Mouse (Mus musculus) spleen, postnatal 10 days (tissue): Measurements from ENCODE around the gene Csnk2b.
A peak's percentile ranks its signal among the peaks of the same experiment; 100 is the strongest.

ENCODE experiments used
- DNase-seq, 2 experiments: peaks; one replicate each; pipeline ENCODE4 v3.0.0; 2021 to 2022; ENCODE audit warnings: low spot score in 2 of 2

The Csnk2b gene

DNA sequence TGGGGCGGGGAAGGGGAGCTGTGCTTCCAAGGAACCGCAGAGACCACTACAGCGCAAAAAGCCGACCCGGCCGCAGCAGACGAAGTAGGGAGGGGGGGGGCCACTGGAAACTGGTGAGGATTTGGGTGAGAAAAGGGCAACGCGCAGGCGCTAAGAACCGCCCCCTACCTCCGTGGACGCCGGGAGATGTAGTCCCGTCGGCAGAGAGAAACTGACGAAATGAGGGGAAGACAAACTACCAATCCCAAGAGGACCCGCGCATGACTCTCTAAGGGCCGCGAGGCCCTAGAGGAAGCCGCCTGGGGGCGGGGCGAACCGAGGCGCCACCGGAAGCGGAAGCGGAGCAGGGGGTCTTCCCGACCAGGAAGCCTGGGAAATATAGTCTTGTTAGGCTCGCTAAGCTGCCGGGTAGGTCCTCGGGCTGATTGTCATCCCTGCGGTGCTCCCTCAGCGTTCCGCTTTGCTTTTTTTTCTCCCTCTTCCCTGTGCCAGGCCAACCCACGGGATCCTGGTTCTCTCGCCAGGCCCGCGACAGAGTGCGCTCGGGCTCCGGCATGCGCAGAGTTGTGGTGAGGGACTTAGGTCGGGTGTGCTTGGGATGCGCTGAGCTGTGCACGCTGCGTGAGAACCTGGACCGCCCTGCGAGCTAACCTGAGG, 582 bp downstream of the Csnk2b start, which contains the start of gene Gpank1:
Gene Gpank1, plus strand, starts transcription at position 313 of the 657 bp plus-strand sequence.
- peak; percentile 89 to 97 for DNase-seq

DNA sequence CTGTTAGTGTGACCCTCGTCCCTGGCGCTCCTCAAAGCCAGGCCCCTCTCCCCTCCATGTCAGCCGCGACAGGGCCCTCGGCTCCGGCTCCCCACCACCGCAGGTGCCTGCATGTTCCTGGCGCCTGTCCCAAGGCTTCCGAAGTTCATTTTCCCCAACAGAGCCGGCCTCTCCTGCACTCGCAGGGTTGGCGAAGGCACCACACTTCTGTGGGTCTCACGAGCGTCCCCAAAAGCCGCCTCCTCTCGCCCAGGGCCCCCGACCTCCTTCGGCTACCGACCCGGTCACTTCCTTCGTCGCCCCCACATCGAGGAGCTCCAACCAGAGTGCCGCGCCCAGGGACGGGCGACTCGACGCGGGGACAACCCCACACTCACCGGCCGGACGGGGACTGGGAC, 1.1 kb downstream of the Csnk2b start:
- no peak for DNase-seq

DNA sequence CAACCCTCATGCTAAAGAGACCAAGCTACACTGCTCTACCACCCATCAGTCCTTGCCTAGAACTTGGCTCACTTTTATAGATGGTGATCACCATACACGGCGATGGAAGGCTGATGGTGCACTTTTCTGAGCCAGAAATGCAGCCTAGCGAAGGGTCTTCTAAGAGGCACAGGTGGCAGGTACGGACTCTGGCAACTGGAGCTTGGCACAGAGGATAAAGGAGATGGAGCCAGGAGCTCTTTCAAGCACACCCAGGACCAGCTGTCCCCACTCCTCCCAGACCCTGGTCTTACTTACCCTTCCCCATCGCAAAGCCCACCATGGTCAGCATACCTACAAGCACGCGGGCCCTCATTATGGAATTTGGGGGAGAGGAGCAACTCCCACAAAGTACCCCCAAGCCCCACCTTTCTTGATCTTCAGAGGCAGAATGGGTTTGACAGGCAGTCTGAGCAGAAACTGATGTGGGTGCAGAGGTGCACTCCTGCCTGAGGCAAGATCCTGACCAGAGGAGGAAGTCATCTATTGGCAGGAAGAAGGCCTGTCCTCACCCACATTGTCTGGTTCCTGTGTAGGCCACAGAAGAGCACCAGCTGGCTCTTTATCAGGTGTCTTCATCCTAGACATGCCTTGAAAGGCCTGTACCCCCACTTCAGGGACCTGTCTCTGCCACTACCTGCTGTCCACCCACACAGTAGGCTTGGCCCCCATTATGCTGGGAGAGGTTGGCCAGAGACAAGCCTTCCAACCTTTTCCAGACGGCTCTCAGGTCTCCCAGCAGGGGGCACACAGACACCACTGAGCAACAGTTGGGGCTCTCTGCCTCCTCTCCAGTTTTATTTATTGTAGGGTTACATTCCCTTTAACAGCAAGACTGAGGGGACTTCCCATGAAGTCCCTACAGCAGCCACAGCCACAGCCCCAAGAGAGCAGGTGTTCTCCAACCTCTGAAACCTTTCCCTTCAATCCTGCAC, 6.5 kb downstream of the Csnk2b start, which contains the start of gene Ly6g5b:
Gene Ly6g5b, minus strand, starts transcription at position 383 of the 974 bp plus-strand sequence.
- peak; percentile 27 to 67 for DNase-seq

DNA sequence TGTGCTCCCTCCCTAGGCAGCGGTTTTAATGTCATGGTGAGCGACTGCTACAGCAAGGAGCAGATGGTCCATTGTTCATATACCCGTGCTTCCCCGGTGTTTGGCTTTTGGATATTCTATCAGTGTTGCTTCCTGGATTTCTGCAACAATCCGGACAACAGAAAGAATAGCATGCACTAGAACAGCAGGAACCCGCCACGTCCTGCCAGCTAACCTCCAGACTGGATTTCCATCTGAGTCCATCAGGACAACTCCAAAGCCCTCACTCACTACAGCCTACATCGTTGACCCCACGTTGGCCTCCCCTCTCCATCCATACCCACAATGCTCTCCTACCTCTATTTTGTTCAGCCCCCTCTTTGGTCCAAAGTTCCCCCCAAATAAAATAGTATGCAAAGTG, 10.1 kb downstream of the Csnk2b start:
- no peak for DNase-seq

DNA sequence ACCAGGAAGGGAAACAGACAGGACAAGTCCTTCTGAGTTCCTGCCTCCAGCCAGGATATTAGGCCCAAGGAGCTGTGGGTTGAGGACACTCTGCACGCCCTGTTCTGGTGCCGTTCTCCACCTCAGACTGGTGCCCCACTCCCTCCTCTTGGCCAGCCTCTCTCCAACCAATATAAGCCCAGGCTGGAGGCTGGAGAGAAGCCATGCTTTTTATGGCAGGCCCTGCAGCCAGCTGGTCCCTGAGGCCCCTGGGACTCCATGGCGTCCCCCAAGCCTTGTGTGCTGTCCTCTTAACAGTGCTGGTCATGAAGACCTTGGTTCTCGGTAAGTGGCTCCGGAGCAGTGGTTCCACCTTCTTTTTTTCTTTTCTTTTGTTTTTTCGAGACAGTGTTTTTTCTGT, 13.8 kb downstream of the Csnk2b start, which contains the start of gene Ly6g5c:
Gene Ly6g5c, plus strand, starts transcription at position 183 of the 400 bp plus-strand sequence.
- DNase-seq: no peak

DNA sequence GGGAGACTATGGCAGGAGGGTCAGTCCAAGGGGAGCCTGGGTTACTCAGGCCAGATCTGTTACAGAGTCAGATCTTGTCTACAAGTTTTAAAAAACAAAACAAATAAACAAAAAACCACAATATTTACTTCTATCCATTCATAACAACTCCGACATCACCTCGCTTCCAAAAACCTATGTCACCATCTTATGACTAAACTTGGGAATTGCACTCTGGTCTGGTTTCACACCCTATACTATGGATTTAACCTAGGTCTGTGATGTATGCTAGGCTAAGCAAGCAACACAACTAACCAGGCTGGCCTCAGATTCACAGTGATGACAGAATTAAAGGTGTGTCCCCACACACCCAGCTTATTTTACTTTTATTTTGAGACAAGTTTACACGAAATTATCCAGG, 15.3 kb downstream of the Csnk2b start:
- no peak for DNase-seq

DNA sequence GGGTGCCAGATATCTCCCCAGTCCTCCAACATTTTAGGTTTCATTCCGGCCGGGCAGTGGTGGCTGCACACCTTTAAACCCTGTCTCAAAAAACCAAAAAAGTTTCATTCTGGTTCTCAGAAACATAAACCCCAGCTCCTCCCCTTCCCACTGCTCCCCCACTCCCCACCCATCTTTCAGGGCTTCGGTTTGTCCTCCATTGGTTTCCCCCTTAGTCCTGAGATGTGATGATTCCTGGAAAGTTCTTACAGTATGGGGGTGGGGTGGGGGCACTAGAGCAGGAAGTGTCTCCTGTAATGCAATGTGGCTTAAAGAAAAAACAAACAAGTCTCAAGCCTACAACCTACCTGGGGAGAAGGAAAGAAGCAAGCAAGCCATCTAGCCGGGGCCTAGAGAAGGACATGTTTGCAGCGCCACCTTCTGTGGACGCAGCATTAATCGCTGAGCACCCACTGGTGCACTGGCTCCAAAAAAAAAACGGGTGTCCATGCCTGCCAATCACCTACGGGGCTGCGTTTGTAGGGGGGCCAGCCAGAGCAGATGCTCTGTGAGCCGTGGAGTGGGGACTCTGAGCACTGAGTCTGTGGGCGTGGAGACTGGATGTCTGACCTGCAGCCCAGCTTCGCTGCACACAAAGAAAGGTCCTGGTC, 16.0 kb downstream of the Csnk2b start:
- DNase-seq: peak; percentile 26 to 66

DNA sequence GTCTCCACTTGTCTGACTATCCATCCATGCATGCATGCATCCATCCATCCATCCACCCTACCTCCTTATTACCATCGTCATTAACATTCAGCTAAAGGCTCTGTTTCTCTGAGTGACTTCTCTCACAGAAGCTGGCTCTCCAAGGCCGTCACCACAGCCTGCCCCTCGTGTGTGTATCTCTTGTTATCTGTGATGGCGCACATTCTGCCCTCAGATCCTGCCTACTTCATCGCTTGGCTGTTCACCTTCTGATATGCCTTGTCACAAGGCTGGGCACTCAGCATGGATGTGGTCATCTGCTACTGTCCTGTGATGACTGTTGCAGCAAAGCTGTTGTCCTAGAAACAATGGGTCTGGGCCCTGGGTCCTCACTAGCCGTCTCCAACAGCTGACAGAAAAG, 17.1 kb downstream of the Csnk2b start:
- DNase-seq: peak; percentile 36 to 57

DNA sequence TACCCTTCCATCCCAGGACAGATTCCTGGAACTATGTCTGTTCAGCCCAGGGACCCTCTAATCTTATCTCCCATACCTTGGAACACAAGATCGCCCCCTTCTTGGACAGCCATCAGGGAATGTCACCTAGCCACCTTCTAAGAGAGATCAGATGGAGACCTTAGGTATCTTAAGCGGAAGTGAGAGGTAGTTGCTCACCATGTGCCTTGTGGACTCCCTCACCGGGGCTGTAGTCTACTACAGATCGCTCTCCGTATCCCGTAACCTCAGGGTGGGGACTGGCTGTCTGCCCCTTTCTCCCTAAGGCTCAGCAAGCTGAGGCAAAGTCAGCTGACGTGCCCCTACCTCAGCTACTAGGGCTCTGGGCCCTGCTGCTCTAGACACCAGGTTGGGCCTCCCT, 17.8 kb downstream of the Csnk2b start:
- DNase-seq: peak in 1 of 2 experiments; percentile 45

DNA sequence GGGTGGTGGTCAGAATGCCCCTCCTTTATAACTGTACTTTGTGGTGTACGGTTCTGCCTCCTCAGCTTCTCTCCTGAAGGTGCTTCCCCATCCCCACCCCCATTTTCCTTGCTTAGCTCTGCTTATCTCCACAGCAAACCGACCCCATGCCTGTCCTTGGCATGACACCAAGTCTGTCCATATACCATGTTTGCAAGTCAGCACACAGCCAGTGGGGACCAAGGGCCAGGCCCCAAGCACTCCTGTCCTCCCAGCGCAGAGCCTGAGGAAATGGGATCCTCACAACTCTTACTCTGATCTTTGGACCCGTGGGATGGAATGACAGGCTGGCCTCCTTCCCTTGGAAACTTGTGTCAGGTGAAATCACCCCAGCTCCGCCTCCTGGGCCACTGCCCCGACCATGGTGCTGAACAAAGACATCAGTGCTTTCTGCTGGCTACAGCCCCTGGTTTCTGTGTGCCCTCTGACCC, 18.6 kb downstream of the Csnk2b start:
- DNase-seq: peak; percentile 50 to 52

DNA sequence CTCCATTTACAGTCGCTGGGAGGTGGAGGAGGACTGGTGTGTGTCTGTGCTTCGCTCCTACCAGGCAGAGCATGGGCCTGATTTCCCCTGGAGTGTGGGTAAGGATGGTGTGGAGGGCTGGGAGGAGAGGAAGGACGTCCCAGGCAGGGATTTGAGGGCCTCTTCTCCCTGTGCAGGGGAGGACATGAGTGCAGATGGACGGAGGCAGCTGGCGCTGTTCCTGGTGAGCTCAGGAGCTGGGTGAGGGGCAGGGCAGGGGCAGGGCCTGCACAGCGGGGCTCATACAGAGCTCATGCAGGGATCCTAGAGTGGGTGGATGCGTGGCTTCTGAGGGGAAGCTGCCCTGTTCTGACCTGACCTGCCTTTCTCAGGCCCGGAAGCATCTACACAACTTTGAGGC, 19.6 kb downstream of the Csnk2b start:
- no peak for DNase-seq

DNA sequence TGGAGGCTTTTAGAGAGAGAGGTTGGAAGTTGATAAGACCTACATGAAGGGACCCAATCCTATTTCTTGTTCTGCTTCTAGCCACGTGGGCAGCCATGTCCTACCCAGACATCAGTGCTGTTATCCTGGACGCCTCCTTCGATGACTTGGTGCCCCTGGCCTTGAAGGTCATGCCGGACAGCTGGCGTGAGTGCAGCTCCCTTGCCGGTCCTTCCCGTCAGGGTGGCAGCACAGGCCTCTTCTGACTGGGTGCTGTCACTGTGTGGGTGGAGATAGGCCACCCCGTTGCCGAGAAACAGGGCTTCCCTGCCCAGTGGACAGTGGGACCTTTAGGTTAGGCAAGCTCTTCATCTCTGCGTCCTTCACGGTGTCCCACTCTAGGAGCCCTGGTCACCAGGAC, 20.7 kb downstream of the Csnk2b start:
- no peak for DNase-seq

DNA sequence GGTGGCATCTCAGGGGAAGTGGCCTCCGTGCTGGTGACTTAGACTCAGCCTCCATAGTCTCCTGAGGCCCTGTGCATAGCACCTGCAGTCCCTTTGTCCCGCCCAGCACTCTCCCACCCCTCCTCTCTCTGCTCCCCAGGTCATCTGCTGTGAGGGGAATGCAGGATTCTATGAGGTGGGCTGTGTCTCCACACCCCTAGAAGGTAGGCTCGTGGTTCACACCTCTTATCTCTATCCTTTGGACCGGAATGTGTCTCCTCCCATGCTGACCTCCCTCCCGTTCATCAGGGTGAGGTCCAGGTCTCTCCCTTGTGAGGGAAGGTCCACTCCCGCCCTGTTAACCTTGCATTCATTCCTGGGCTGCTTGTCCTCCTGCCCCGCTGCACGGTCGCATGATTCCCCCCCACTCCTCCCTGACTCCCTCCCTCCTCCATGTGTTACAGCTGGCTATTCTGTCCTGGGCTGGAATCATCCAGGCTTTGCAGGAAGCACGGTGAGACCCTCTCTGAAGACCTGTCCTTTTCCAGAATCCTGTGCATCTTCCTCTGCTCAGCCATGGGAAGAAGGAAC, 21.6 kb downstream of the Csnk2b start:
- DNase-seq: no peak

DNA sequence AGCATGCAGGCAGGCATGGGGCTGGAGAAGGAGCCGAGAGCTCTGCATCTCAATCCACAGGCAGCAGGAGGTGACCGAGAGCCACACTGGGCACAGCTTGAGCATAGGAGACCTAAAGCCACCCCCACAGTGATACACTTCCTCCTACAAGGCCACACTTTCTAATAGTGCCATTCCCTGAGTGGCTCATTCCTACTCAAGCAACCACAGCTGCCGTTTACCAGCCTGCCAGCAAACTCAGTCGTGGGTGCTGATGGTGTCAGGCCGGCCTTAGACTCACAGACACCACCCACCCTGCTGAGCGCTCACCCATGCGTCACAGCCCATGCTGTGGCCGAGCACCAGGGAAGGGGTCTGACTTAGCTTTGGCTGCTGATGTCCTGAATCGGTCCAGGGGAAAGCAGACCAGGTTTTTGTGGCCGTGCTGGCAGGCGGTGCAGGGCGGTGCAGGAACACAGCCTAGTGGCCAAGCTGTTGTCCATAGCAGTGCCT, 24.6 kb downstream of the Csnk2b start:
- peak in 1 of 2 experiments; percentile 72 for DNase-seq

DNA sequence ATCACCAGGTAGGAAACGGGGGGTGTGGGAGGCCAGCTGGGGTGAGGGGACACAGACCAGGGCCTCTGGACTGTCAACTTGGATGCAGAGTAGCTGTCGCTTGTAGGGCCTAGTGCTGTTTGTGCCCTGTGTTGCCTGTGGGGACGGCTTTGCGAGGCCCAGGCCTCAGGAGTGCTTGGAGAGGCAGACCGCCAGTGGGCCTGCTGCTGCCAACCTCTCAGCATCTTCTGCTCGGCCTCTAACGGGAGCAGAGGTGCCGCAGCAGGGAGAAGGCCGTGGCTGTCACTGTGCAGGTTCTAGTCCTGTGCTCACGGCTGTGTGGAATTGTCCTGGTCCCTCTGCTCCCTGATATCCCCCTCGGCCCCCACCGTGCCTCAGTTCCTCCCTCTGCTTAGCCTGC, 25.3 kb downstream of the Csnk2b start:
- DNase-seq: no peak

DNA sequence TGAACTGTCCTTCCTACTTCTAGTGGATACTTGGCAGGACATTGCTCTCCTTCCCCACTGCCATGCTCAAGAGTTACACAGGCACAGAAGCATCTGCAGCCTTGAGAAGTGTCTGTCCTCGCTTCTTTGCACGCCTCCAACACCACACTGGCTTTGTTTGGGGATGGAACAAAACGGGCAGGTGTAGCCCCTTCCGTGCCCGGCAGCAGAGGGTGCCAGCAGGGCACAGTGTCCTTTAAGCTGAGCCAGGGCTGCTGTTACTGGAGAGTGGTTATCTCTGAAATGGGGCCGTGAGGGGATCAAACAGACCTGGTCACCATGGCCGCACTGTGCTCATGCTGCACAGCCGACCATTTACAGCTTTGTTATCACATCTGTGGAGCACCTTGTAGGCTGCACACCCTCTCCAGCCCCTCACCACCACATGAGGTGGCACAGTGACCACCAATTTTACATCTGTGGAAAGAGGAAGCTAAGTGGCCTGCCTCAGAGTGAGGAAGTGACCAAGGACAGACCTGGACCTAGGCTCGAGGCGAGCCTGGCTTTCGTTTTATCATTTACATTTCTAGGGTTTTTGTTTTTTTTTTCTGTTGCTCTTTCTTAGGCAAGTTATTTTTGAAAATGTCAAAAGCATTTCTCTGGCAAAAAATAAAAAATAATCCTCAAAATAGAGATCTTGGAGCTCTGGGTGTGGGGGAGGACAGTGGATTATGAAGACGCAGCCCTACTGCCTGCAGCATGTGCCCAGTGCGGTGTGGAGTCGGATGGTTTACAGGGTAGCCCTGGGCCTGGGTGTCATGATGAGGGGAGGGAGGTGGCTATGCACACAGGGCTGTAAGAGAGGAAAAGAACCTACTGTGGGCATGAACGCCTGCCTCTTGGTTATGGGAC, 27.1 kb downstream of the Csnk2b start:
- DNase-seq: no peak

DNA sequence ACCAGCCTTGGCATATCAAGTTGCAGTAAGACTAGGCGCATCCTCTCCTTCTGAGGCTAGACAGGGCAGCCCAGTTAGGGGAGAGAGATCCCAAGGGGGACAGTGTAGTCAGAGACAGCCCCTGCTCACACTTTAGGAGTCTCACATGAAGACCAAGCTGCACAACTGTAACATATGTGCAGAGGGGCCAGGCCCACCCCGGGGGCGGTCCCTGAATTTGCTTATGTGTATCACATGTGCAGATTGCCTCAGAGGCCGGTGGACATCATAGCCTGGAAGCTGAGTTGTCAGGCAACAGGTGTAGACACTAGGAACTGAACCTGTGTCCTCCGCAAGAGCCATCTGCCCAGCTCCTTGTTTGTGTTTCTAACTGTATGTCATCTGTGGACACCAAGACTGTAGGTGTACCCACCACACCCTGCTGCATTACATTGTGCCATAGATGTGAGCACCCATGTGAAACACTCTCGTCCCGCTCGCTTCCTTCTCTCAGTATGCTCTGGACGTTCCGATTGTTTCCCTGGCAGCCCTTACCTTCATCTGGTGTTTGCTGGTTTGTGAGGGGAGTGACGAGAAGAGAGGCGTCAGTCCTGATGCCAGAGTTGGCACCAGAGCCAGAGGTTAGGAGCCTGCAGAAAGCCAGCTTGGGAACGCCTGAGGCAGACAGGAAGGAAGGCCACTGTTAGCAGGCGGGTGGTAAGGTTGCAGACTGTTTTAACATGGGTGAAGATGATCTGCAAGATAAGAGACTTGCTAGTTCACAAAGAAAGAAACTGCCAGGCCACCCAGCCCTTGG, 29.3 kb downstream of the Csnk2b start:
- DNase-seq: no peak

DNA sequence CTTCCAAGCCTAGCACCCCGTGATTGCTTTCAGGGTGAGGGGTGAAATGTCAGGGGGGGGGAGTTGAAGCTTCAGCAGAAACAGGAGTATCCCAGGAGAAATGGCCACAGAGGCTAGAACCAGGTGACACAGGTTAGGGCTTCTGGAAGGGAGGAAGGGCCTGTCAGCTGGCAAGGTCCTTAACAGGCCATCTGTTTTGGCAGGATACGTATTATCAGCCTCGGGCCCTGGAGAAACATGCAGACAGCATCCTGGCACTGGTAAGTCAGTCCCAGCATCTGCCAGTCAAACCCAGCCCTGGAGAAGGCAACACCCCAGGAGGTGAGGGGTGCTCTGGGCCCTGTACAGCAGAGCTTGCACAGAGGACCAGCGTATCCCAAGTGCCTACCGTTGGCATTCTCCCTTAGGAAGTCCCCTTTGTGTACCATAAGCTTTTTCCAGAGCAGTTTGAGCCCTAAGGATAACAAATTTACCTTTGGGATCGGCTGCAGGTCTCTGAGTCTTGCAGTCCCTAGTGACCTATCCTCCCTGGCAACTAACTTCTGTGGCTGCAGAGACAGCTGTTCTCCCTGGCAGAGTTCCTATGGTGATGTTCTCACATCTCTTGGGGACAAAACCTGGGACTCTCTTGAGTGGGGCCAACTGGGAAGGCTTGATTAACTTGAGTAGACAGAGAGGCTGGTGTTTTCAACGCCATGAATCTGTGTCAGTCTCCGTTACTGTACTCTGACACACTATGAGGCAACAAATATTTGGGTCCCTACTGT, 31.5 kb downstream of the Csnk2b start:
- peak; percentile 56 to 72 for DNase-seq
